Mouse (Mus musculus) heart, adult 2 months (tissue): ENCODE results near the gene Fam234b.

Source experiments
- CTCF ChIP-seq: fragments of 200-600 bp; IDR thresholded peaks from 2 replicates; pipeline ENCODE4 v1.8.1; 2022; ENCODE audit warnings: antibody characterized with exemption, mild to moderate bottlenecking, moderate library complexity
- POLR2A ChIP-seq: fragments of 200-500 bp; IDR thresholded peaks from 2 replicates; pipeline ENCODE4 v1.6.1; 2011; ENCODE audit warnings: mild to moderate bottlenecking, low read depth, low read length, control low read depth; ENCODE audit not compliant: insufficient read depth

DNA sequence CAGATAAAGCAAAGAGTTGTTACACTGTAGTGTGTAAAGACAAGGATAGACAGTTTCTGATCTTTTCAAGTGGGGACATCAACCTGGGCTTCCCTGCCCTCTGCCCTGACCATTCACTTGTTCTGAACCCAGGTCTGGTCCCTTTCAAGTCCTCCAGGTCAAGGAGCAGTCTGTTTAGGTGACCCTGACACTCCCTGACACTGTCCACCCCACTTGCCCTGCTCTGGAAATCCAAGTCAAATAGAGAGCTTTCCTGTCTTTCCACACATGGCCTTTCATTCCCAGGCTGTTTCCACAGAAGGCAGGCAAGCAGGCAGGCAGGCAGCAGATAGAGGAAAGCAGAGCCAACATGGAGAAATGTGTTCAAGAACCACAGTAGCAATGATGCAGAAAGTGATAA is 70.6 kb downstream of the Fam234b start:
- TF ChIP-seq CTCF (no peak), POLR2A (no peak)
